Mouse (Mus musculus) lung, postnatal 36 days (tissue): ENCODE data around the gene Atf6.

Experiments used
- DNase-seq: peaks from one replicate; pipeline ENCODE4 v3.0.0; 2022; ENCODE audit warnings: mixed read lengths

Atf6 gene

DNA sequence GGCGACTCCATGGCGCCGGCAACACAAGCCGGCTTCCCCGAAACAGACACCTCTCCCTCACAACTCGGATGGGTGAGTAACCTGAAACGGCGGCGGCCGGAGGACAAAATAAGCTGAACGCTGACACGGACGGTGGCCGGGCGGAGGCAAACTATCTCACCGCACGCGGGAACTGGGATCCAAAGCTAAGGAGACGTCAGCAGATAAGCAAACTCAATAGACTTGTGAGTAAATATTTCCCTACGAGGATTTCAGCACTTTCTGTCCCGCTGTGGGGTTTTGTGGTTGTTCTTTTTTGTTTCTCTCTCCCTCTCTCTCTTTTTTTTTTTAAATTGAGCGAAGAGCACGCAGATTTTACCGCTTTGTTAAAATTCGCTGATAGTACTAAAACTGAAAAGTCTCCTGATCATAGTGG is at the start of gene Atf6:
Gene Atf6, minus strand, starts transcription at position 81 of the 415 bp plus-strand sequence.
- peak; percentile 97 for DNase-seq

DNA sequence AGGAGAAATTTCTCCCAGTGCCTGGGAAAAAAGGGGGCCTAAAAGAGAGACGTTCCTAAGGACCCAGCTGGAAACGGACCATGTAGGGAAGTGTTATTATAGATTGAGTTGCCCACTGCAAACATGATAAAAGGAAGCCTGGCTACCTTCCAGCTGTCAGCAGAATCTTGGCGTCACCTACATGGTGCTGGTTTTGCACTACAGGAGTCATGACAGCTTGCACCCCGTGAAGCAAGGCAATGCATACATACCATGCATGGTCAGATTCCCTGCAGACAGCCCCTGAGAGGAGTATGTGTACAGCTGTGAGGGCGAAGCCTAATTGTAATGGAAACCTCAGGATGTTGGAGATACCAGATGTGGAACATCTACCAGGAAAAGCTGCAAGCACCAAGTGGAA is 48.1 kb upstream of the Atf6 start:
- no peak for DNase-seq

- DNase-seq = no peak
Observed at GRCm38 (mm10) chr1:170912891-170913615, 45.5 kb upstream of the Atf6 start, which contains the start of gene Fcrlb. Fcrlb (minus strand) TSS chr1:170912941.

GRCm38 (mm10) chr1:170911907-170912660 is 44.5 kb upstream of the Atf6 start:
- no peak for DNase-seq

- no peak for DNase-seq
Observed at GRCm38 (mm10) chr1:170908341-170908740, 40.8 kb upstream of the Atf6 start.

DNA sequence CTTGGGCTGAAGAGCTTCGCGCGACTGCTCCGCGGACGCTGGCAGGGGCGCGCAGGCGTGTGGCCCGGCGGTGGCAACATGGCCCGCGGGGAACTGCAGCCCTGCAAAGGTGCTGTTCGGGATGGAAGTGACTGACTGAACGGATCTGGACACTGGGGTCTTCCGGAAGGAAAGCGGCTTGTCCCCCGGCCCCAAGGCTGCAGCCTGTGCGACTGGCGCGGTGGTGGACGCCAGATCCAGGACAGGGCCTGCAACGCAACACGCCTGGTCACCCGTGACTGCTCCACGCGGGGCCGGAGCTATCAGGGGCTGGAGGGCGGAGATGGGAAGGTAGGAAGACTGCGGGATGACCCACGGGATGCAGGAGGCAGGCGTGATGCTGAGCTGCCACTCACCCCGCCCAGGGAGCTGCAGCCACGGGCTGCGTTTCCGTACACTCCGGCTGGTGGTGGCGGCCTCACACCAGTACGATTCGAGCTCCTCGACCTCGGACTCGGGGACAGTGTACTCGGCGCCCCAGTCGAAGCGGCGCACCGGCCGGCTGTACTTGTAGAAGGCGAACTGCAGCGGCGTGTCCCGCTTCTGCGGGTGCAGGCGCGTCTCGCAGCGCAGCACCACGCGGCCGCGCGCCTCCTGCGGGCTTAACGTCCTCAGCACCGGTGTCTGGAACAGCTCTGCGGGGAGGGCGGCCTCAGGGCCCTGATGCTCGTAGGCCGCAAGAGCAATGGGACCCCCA is 40.1 kb upstream of the Atf6 start:
- DNase-seq = no peak

DNA sequence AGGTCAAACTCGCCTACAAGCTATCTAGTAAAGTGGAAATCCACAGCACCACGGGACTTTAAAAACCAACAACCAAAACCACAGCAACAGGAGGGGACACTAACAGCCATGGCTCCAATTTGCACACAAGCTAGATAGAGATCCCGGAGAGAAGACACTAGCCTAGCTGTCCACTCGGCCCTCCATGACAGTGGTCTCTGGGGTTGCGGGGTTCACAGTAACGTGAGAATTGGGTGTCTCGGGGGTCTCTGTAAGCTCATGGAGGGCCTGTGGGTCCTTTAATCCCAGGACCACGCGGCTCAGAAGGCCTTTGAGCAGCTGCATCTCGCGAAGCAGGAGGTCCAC is 39.5 kb upstream of the Atf6 start:
- DNase-seq = no peak

GRCm38 (mm10) chr1:170903485-170903884 is 35.9 kb upstream of the Atf6 start:
- no peak for DNase-seq

DNA sequence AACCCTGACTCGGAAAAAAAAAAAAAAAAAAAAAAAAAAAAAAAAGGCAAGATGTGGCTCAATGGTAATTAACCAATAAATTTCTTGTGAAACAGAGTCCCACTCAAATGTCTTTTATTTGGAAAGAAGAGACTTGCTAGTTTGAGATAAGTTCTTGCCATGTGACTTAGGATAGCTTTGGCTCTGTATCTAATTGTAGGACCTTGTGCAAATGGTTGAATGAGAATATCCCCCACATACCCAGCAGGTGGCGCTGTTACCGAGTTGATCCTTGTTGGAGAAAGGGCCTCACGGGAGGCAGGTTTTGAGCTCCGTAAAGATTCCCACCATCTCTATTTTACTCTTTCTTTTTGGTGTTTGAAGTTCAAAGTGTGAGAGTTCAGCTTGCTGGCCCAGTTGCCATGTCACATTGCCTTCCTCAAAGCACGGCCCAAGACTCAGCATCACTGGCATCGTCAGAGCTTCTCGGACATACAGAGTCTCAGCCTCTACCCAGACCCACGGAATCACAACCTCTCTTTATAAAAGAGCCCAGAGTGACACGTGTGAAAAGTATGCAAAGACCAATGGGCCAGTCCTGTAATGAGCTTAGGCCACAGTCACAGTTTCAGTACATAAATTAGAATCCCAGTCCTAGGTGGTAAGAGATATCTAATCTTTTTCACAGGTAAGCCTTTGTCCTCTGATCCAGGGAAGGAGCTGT is 34.1 kb upstream of the Atf6 start:
- peak; percentile 89 for DNase-seq

GRCm38 (mm10) chr1:170900799-170901467 is 33.4 kb upstream of the Atf6 start:
- peak; percentile 88 for DNase-seq

DNA sequence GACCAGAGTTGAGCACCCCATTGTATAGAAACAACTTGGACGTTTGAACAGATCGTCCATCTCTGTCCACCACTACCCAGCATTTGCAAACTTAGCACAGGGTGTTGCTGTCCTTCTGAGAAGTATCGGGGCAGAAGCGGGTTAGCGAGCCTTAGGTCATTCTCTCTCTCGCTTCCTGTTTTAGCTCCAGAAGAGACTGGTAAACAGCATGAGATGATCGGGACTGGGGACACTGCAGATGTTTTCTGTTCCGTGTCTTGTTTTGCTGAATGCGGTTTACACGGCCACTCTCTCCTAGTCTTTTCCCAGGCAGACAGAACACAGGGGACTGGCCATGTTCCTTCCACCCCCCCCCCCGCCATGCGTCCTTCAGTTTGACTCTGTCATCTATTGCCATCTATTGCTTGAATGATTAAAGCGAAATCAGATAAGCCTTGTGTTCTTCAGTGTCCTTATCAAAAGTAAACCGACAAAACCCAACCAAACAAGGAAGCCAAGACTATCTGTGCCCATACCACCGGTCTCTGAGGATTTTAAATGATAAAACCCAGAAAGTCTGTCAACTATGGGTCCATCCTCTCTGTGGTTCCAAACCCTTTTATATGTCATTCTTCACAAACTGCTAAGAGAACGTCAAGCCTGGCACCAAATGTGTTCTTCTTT is 31.0 kb upstream of the Atf6 start:
- DNase-seq = peak; percentile 28

DNA sequence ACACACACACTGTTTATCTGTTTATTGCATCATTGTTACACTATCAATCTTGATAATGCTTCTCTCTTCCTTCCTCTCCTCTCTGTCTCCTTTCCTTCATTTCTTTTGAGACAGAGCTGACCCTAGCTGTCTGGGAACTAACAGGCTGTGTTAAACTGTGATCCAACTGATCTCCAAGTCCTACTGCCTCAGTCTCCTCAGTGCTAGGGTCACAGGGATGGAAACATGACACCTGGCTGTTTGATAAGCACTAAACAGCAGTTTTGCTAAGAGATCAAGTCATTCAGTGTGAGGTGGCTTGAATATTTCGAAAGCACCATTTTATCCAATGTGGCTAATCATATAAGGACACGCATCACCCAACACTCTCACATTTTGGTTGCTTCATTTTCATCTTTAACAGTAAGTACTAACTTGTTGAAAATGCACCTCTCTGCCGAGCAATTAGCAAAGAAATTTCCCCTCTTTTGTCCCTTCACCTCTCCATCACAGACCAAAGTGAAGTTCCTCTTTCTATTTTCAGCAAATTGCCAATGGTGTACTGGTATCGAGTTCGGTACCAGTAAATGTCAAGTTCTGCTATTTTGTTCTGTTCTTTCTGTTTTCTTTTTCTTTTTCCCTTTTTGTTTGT is 29.2 kb upstream of the Atf6 start:
- DNase-seq = no peak

- peak; percentile 70 for DNase-seq
Observed at GRCm38 (mm10) chr1:170894603-170895602, 27.3 kb upstream of the Atf6 start.

- DNase-seq = no peak
Observed at GRCm38 (mm10) chr1:170892279-170892678, 24.7 kb upstream of the Atf6 start.

- DNase-seq = no peak
Observed at GRCm38 (mm10) chr1:170891646-170892045, 24.1 kb upstream of the Atf6 start.

DNA sequence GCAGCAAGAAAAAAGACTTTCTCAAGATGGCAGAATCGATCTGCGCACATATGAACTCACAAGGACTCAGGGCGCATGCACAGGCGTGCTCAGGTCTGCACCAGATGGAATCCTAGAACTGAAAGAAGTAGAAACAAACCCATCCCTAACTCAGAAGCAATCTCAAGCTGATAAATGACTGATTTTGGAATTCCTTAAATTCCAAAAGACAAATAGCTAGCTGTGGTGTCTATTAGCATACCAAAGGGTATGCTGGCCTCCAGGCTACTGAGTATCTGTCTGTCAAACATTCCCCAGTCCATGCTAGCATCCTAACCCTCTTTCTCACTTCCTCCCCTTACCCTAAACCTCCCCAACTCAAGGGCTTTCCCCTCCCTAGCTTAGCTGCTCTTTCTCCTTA is 21.7 kb upstream of the Atf6 start:
- DNase-seq = no peak

- DNase-seq = no peak
Observed at GRCm38 (mm10) chr1:170886044-170886458, 18.5 kb upstream of the Atf6 start.

GRCm38 (mm10) chr1:170884978-170885561 is 17.5 kb upstream of the Atf6 start, which contains the start of the genes Gm26620 and Dusp12:
Gm26620 (plus strand) TSS chr1:170885065.
Dusp12 (minus strand) TSS chr1:170885540.
- peak; percentile 92 for DNase-seq

DNA sequence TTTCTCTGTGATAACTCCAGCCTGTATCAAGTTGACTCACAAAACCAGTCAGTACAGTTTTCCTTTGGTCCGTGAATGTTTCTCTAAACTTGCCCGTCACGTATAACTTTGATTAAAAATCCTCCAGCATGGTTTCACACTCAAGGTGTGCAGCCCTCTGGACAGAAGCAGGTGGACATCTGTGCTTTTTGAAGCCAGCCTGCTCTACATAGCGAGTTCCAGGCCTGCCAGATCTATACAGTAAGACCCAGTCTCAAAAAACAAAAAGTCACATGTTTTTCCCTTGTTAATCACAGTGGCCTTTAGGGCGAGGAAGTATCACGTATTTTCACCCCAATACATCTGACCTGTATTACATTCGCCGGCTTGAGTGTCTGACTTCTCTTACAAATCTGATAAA is 16.8 kb upstream of the Atf6 start:
- no peak for DNase-seq
